Mouse (Mus musculus) myocyte (in vitro differentiated cells): ENCODE data around the gene Olfm3. TPM values are rescaled to one million over a fixed set of nuclear protein-coding genes. Genes with fewer than 3 reads are reported as not detected.

Source experiments
- H3K27me3 ChIP-seq: one replicate; pipeline ENCODE4 v1.6.1; 2011; ENCODE audit not compliant: control insufficient read depth, insufficient read depth, insufficient read length
- H3K36me3 ChIP-seq: one replicate; pipeline ENCODE4 v1.6.1; 2011; ENCODE audit not compliant: control insufficient read depth, insufficient read depth
- H3K4me2 ChIP-seq: one replicate; pipeline ENCODE4 v1.6.1; 2011; ENCODE audit warnings: low read depth, control low read depth
- H3K4me3 ChIP-seq: one replicate; pipeline ENCODE4 v1.5.1; 2011; ENCODE audit warnings: mild to moderate bottlenecking, control low read depth, moderate library complexity
- H3K79me2 ChIP-seq: one replicate; pipeline ENCODE4 v1.6.1; 2011; ENCODE audit not compliant: control insufficient read depth, insufficient read depth
- H3ac ChIP-seq: one replicate; pipeline ENCODE4 v1.6.1; 2011; ENCODE audit not compliant: control insufficient read depth, insufficient read length
- CEBPB ChIP-seq: IDR thresholded peaks from 2 replicates; pipeline ENCODE4 v1.6.1; 2011; ENCODE audit warnings: mild to moderate bottlenecking, moderate library complexity; ENCODE audit not compliant: poor library complexity, insufficient read depth, severe bottlenecking
- E2F4 ChIP-seq: IDR thresholded peaks from one replicate; pipeline ENCODE4 v1.6.1; 2011; ENCODE audit warnings: mild to moderate bottlenecking, control low read depth, moderate library complexity; ENCODE audit not compliant: insufficient read depth
- MAX ChIP-seq: IDR thresholded peaks from one replicate; pipeline ENCODE4 v1.6.1; 2011; ENCODE audit warnings: low read depth, mild to moderate bottlenecking, control low read depth
- MYOD1 ChIP-seq, 3 experiments: IDR thresholded peaks; one replicate each; pipeline ENCODE4 v1.6.1; 2011; ENCODE audit warnings: control low read depth in 2 of 3, low read depth in 2 of 3, mild to moderate bottlenecking in 2 of 3, moderate library complexity in 1 of 3; ENCODE audit not compliant: insufficient read length in 2 of 3, control insufficient read depth in 1 of 3
- MYOG ChIP-seq, 3 experiments: IDR thresholded peaks; one replicate each; pipeline ENCODE4 v1.6.1; 2011; ENCODE audit warnings: control low read depth in 2 of 3, low read depth in 2 of 3, mild to moderate bottlenecking in 2 of 3; ENCODE audit not compliant: insufficient read length in 2 of 3, control insufficient read depth in 1 of 3, insufficient read depth in 1 of 3
- POLR2A ChIP-seq: IDR thresholded peaks from one replicate; pipeline ENCODE4 v1.6.1; 2011; ENCODE audit warnings: low read depth, mild to moderate bottlenecking, control low read depth, moderate library complexity; ENCODE audit not compliant: insufficient read length
- POLR2AphosphoS2 ChIP-seq: IDR thresholded peaks from one replicate; pipeline ENCODE4 v1.6.1; 2011; ENCODE audit warnings: low read depth, control low read depth; ENCODE audit not compliant: insufficient read length
- REST ChIP-seq: IDR thresholded peaks from one replicate; pipeline ENCODE4 v1.6.1; 2011; ENCODE audit warnings: mild to moderate bottlenecking, control low read depth, moderate library complexity; ENCODE audit not compliant: insufficient read depth, insufficient read length
- SRF ChIP-seq: IDR thresholded peaks from one replicate; pipeline ENCODE4 v1.6.1; 2011; ENCODE audit warnings: low read depth; ENCODE audit not compliant: control insufficient read depth, insufficient read length
- TCF12 ChIP-seq: IDR thresholded peaks from one replicate; pipeline ENCODE4 v1.6.1; 2011; ENCODE audit warnings: mild to moderate bottlenecking, control low read depth; ENCODE audit not compliant: poor library complexity, insufficient read depth, severe bottlenecking
- TCF3 ChIP-seq: IDR thresholded peaks from one replicate; pipeline ENCODE4 v1.6.1; 2011; ENCODE audit warnings: low read depth, control low read depth; ENCODE audit not compliant: insufficient read length
- USF1 ChIP-seq: IDR thresholded peaks from one replicate; pipeline ENCODE4 v1.6.1; 2011; ENCODE audit warnings: low read depth, mild to moderate bottlenecking, control low read depth, moderate library complexity
- polyA plus RNA-seq: library from polyadenylated mRNA; unstranded; fragments of >200 nt; fragmentation: generic; extraction: Trizol; gene quantifications from one replicate; pipeline ENCODE4 v1.2.1, GENCODE M21; 2012; ENCODE audit warnings: missing spikeins

The Olfm3 gene
- polyA plus RNA-seq, 1 experiment: not detected

DNA sequence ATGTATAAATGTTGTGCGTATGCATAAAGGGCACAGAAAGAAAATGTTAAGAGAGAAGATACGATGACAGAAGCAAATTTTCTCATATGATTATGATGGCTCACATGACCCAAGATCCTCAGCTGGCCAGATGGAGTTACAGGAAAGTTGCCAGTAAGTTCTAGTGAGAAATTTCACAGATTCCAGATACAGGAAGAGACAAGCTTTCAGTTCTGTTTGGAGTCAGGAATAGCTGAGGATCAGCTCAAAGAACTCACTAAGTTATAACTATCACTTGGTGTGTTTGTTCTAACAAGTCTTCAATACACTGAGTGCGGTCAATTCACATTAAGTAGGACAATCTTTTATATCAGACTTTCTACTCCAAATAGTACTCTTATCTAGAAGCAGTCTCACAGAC, 16.2 kb downstream of the Olfm3 start:
- H3K4me3 ChIP-seq: no peak overlapping the region
- no peak for TF ChIP-seq REST
- TF ChIP-seq E2F4: no peak
- TF ChIP-seq USF1: no peak
- TF ChIP-seq MYOD1 (IDR thresholded peaks at IDR 0.05; ENCODE audit: control insufficient read depth in 1 of 3, insufficient read length in 2 of 3, low read depth in 2 of 3): no peak
- TF ChIP-seq MAX: no peak
- TF ChIP-seq POLR2A: no peak
- TF ChIP-seq TCF12: no peak
- TF ChIP-seq CEBPB: no peak
- TF ChIP-seq TCF3: no peak
- TF ChIP-seq MYOG (IDR thresholded peaks at IDR 0.05; ENCODE audit: control insufficient read depth in 1 of 3, insufficient read depth in 1 of 3, insufficient read length in 2 of 3, low read depth in 2 of 3): no peak
- no peak for TF ChIP-seq POLR2AphosphoS2
- TF ChIP-seq SRF: no peak

GRCm38 (mm10) chr3:114929605-114930004, 25.7 kb downstream of the Olfm3 start:
- Histone ChIP-seq H3K4me3 (no peak overlapping the region), H3K4me2 (peak overlapping the region; percentile 60), H3K36me3 (no peaks in the 10 kb centered on the region), H3K79me2 (no peaks in the 10 kb centered on the region), H3ac (no peak overlapping the region), H3K27me3 (no peaks in the 10 kb centered on the region)
- TF ChIP-seq MYOD1 (IDR thresholded peaks at IDR 0.05; ENCODE audit: control insufficient read depth in 1 of 3, insufficient read length in 2 of 3, low read depth in 2 of 3) (peak in 1 of 3 experiments; percentile 8), E2F4 (no peak), POLR2A (no peak)

More for the DNA sequence above, 16.2 kb downstream of the Olfm3 start:
- Histone ChIP-seq H3K36me3 (no peaks in the 10 kb centered on the region), H3K4me2 (no peak overlapping the region), H3K79me2 (no peaks in the 10 kb centered on the region), H3K27me3 (no peaks in the 10 kb centered on the region), H3ac (no peak overlapping the region)

GRCm38 (mm10) chr3:114930336-114930735, 26.5 kb downstream of the Olfm3 start:
- Histone ChIP-seq H3K4me3 (no peak overlapping the region), H3ac (no peak overlapping the region), H3K4me2 (peak overlapping the region; percentile 60), H3K27me3 (no peaks in the 10 kb centered on the region), H3K79me2 (no peaks in the 10 kb centered on the region), H3K36me3 (no peaks in the 10 kb centered on the region)
- TF ChIP-seq USF1 (no peak), SRF (no peak), TCF12 (no peak), TCF3 (no peak), POLR2A (no peak), POLR2AphosphoS2 (no peak), E2F4 (no peak), MYOD1 (IDR thresholded peaks at IDR 0.05; ENCODE audit: control insufficient read depth in 1 of 3, insufficient read length in 2 of 3, low read depth in 2 of 3) (no peak), CEBPB (no peak)

- no peaks in the 10 kb centered on the region for H3K79me2 ChIP-seq
- TF ChIP-seq E2F4: no peak
- no peak for TF ChIP-seq USF1
- no peak for TF ChIP-seq MYOD1 (IDR thresholded peaks at IDR 0.05; ENCODE audit: control insufficient read depth in 1 of 3, insufficient read length in 2 of 3, low read depth in 2 of 3)
- no peak for TF ChIP-seq POLR2AphosphoS2
- no peak for TF ChIP-seq REST
- no peak for TF ChIP-seq TCF3
- TF ChIP-seq CEBPB: no peak
- no peak for TF ChIP-seq MAX
- TF ChIP-seq SRF: no peak
- TF ChIP-seq MYOG (IDR thresholded peaks at IDR 0.05; ENCODE audit: control insufficient read depth in 1 of 3, insufficient read depth in 1 of 3, insufficient read length in 2 of 3, low read depth in 2 of 3): no peak
- no peak for TF ChIP-seq POLR2A
- TF ChIP-seq TCF12: no peak
- no peaks in the 10 kb centered on the region for H3K36me3 ChIP-seq
- H3ac ChIP-seq: no peak overlapping the region
- H3K27me3 ChIP-seq: no peaks in the 10 kb centered on the region
- no peak overlapping the region for H3K4me3 ChIP-seq
- H3K4me2 ChIP-seq: no peak overlapping the region
Observed at GRCm38 (mm10) chr3:114930796-114931195, 26.9 kb downstream of the Olfm3 start.

DNA sequence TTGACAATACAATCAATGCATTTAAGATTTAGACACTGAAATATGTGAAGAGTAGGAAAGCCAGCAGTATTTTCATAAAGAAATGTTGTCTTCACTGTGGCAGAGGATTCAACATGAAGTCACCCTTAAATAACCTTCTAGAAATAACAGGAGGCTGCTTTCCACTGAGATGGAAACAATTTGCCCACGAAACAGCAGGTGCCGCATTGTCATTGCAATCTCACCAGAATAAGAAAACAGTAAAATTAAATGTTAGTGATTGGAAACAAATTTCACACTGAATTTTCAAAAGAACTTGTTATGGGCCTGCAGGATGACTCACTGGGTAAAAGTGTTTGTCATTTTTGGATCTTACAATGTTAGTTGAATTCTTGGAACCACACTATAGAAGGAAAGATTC, 29.0 kb downstream of the Olfm3 start:
- Histone ChIP-seq H3K36me3 (no peaks in the 10 kb centered on the region), H3K4me2 (no peak overlapping the region), H3K27me3 (no peaks in the 10 kb centered on the region), H3K4me3 (no peak overlapping the region), H3ac (no peak overlapping the region), H3K79me2 (no peaks in the 10 kb centered on the region)
- TF ChIP-seq TCF12: no peak
- TF ChIP-seq MYOD1 (IDR thresholded peaks at IDR 0.05; ENCODE audit: control insufficient read depth in 1 of 3, insufficient read length in 2 of 3, low read depth in 2 of 3): no peak
- TF ChIP-seq TCF3: no peak
- TF ChIP-seq MAX: no peak
- TF ChIP-seq E2F4: no peak
